Mouse (Mus musculus): ENCODE results near the gene Camta1.
A peak's percentile ranks its signal among the peaks of the same experiment; 100 is the strongest.

The Camta1 gene

DNA sequence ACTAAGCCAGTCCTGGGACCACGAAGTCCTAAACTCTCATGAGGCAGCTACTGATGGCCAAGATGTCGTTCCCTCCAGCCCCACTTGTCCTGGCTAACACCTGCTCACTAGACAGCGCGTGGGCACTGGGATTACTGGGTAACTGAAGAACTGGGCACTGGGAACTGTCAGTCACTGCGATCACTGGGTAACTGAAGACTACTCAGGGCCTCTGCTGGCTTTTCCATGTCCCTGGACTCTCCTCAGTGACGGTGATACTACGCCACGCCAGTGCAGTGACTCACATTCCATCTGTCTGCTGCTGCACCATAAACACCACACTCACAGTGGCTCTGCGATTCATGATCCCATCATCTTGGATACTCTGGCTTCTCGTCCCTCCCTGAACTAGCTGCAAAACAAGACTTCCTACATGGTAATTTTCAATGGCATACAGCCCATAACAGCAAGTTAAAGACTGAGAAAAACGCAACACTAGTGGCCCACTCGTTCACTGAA is 81.7 kb downstream of the Camta1 start:
- no peak for DNase-seq (ENCODE audit: low spot score in 2 of 2)

GRCm38 (mm10) chr4:151778511-151778910 is 83.2 kb downstream of the Camta1 start:
- no peak for DNase-seq (ENCODE audit: low spot score in 2 of 2)

DNA sequence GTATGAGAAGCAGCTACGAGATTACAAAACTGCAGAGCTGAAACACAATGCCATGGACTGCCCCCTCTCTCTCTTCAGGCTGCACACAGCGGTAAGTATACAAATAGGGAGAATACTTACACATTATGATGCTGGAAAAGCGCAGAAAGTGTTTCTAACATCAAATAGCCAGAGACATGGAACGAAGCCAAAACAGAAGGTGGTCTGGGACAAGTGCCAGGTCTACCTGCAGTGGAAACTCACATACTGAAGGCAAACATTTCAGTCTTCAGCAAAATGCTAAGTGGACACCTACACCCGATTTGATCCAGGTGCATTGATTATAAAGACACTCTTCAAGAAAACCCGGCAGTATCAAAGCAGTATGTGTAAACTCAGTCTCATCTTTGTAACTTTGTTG is 84.2 kb downstream of the Camta1 start:
- no peak for DNase-seq (ENCODE audit: low spot score in 2 of 2)

DNA sequence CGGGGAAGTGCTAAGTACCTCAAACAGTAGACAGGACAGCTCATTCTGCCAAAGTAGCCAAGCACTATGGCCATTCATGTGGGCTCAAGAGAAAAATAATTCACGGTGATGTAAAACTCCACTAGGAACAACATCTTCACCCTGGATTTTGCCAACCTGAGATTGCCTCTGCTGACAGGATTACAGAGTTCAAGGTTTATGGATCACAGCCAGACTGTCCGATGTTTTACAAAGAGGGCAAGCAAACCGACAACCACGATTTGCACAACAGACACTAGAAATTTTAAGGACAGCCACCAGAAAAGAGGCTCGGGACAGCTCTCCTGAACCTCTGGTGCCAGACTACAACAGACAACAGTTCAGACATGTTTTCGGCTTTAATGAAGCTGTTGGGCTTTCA is 86.2 kb downstream of the Camta1 start:
- no peak for DNase-seq (ENCODE audit: low spot score in 2 of 2)

- DNase-seq (ENCODE audit: low spot score in 2 of 2), result no peak
These were observed 88.0 kb downstream of the Camta1 start for GRCm38 (mm10) chr4:151773651-151774050.

GRCm38 (mm10) chr4:151773007-151773406 is 88.7 kb downstream of the Camta1 start:
- DNase-seq (ENCODE audit: low spot score in 2 of 2), result no peak

DNA sequence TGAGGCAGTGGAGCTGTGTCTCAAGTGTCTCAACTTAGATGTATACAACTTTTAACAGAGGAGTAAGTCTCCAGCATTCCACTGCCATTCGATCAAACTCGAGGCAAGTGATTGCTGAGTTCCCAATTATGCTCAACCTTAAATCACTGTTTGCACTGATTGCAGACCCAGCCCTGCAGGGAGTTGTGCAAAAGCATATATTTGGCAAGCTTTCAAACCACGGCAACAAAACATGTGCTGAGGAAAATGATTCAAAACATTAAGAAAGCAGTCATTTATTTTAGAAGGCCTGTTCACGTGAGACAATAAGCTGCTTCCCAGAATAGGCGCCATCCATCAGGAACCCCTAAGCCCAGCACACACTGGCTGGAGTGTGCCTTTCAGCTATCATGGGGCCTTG is 91.0 kb downstream of the Camta1 start:
- no peak for DNase-seq (ENCODE audit: low spot score in 2 of 2)

DNA sequence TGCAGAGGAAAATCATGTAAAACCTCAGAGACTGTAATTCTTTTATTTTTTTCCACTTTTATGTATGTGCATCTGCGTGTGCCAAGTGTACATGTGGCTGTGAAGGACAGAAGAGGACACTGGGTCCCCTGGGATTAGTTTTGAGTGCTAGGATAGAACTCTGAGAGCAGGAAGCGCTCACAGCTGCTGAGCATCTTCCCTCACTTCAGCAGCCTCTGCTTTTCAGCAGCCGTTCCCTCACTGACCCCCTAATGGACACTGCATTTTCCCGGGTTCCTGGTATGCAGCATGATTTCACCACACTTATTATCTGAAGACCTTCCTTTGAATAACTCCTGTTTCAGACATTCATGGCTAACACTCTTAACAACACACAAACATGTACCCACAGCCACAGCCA is 93.9 kb downstream of the Camta1 start:
- DNase-seq (ENCODE audit: low spot score in 2 of 2), result no peak

DNA sequence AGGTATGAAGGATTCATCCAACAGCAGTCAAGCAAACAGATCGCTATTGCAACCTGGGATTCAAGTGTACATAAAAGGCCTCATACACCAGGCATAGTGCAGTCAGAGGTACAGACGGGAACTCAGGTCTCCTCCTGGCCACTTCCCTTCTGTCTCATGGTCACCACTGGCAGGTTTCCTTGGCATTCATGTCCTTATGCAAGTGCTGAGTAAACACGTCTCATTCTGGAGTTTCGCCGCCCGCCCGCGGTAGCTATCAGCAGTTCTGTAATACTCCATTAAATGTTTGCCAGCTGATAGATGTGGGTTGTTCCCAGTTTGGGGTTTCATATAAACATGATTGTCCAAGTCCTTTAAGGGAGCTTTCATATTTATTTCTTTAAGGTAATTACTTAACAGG is 94.3 kb downstream of the Camta1 start:
- DNase-seq (ENCODE audit: low spot score in 2 of 2), result no peak

DNA sequence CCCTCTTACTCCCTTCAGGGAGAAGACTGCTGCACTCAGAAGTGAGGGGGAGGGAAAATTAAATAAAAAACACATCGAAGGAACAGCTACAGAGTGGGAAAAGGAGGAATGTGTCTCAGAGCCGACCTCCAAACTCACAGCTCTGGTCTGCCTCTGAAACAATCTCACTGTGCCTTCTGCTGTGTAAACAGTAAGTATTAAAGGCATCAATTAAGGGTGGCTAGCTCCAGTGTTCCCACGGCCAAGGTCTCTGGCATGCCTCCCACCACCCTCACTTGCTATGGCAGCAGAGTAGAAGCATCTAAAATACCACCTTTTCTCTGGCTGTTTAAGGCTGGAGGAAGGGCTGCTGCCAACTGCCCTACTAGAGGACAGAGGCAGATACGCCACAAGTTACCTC is 96.3 kb downstream of the Camta1 start:
- peak in 1 of 2 experiments; percentile 27 for DNase-seq (ENCODE audit: low spot score in 2 of 2)

- DNase-seq (ENCODE audit: low spot score in 2 of 2), result no peak
These were observed 97.7 kb downstream of the Camta1 start for GRCm38 (mm10) chr4:151763928-151764327.

- DNase-seq (ENCODE audit: low spot score in 2 of 2), result no peak
These were observed 102.6 kb downstream of the Camta1 start for GRCm38 (mm10) chr4:151759095-151759494.

DNA sequence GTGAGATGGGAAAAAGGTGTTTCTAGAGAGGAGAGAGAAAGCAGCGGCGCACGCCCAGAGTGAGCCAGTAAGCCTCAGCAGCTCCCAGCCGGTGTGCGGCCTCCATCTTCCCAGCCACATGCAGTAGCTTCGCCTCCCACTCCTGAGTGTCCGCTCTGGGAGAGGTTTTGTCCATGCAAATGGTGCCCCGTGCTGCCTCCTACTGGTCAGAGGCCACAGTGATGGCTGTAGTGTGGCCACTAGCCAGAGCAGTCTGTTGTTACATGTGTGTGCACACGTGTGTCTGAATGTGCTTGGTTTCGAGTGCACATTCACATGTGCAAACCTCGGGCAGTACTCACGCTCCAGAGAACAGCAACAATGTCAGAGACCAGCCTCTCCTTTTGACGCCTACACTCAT is 103.3 kb downstream of the Camta1 start:
- no peak for DNase-seq (ENCODE audit: low spot score in 2 of 2)

GRCm38 (mm10) chr4:151757261-151757660 is 104.4 kb downstream of the Camta1 start:
- DNase-seq (ENCODE audit: low spot score in 2 of 2), result no peak

GRCm38 (mm10) chr4:151756400-151756799 is 105.3 kb downstream of the Camta1 start:
- no peak for DNase-seq (ENCODE audit: low spot score in 2 of 2)

GRCm38 (mm10) chr4:151753231-151753630 is 108.4 kb downstream of the Camta1 start:
- no peak for DNase-seq (ENCODE audit: low spot score in 2 of 2)

DNA sequence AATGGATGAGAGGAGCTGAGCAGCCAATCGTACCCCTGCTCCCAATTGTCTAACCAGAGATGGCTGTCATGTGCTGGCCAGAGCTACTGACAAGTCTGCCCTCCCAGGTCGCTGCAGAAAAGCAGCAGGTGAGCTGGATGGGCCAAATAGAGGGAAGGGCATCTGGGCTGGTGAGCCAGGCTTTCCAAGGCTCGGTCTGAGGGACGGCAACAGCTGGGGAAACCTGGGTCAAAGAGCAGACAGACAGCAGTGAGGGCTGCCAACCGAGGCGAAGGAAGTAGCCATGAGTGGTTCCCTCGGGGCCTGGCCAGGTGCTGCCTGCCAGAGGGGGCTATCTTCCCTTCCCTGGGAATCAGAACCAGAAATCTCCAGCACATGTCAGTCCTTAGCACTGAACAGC is 109.1 kb downstream of the Camta1 start:
- DNase-seq (ENCODE audit: low spot score in 2 of 2), result no peak

GRCm38 (mm10) chr4:151751270-151751945 is 110.3 kb downstream of the Camta1 start:
- DNase-seq (ENCODE audit: low spot score in 2 of 2), result no peak

- no peak for DNase-seq (ENCODE audit: low spot score in 2 of 2)
These were observed 114.0 kb downstream of the Camta1 start for GRCm38 (mm10) chr4:151747723-151748122.

GRCm38 (mm10) chr4:151746002-151746606 is 115.6 kb downstream of the Camta1 start:
- DNase-seq (ENCODE audit: low spot score in 2 of 2), result no peak

GRCm38 (mm10) chr4:151741249-151742137 is 120.2 kb downstream of the Camta1 start:
- no peak for DNase-seq (ENCODE audit: low spot score in 2 of 2)

- no peak for DNase-seq (ENCODE audit: low spot score in 2 of 2)
These were observed 122.2 kb downstream of the Camta1 start for GRCm38 (mm10) chr4:151739348-151739956.

Measured in frontal cortex, postnatal 14 days (tissue).